Mouse (Mus musculus) thymus, postnatal 36 days (tissue): ENCODE measurements around the gene 1810043G02Rik.
"Not testable (repeated sequence)": the region's sequence is repeated elsewhere in the genome, so short reads cannot be mapped to it uniquely, and the experiment has no call there.

Experiments used
- DNase-seq, 2 experiments: peaks; one replicate each; pipeline ENCODE4 v3.0.0; 2022; ENCODE audit warnings: mixed read lengths in 2 of 2

The 1810043G02Rik gene

DNA sequence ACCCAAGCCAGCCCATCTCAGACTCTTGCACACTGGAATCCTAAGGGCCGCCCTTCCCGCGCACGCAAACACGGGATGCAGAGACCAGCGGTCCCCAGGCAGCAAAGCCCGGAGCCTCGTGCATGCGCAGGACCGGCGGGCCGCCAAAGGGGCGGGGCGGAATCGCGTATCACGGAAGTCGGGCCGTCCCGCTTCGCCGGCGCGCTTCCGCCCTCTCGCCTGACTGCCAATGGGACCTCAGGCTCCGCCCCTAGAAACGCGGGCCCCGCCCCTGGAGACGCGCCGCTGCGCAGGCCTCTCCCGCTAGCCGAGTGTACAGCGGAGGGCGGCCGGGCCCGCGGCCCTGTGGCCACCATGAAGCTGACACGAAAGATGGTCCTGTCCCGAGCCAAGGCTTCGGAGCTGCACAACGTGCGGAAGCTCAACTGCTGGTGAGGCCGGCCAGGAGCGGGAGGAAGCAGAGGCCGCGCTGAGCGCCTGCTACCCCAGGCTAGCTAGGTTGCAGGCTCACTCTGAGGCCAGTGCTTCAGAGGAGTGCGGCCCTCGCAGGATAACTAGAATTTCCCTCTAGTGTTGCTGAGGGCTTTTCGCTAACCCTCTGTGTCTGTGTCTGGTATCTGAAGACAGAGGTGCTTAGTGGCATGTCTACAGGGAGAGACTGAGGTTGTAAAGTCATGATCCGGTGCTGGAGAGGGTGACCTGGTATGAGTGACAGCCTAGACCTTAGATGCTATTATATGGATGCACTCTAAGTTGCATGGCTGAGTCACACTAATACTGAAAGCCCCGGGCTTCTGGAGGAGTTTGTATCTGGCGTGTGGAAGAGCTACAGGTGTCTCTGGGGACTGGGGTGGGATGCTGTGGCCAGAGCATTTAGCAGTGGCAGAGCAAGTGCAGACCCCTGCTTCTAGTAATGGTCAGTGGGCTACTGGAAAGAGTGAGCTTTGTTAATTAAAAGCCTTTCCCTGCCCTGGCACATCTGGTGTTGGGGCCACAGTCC is at the start of gene 1810043G02Rik:
Gene 1810043G02Rik, plus strand, starts transcription at position 174 of the 1,000 bp plus-strand sequence.
- peak; percentile 99 to 100 for DNase-seq

DNA sequence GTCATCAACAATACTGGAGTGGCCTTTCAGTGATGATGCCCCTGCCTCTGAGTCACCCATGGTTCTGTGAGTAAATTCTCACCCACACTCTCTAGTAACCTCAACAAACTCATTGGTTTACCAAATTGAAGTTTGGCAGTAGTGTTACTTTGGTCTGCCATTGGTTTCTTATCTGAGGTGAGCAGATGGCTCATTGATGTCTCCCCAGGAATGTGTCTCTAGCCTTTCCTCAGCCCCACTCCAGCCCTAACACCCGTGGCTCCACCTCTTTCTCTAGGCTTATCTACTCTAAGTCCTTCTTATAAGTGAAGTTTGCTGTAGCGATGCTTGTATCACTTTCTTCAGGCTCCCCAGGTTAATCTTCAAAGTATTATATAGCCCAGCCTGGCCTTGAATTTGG is 38.6 kb upstream of the 1810043G02Rik start:
- no peak for DNase-seq

GRCm38 (mm10) chr10:77950468-77950867 is 27.9 kb upstream of the 1810043G02Rik start:
- DNase-seq, result not testable (repeated sequence)

GRCm38 (mm10) chr10:77962725-77963124 is 15.6 kb upstream of the 1810043G02Rik start:
- DNase-seq, result no peak

- no peak for DNase-seq
Observed at GRCm38 (mm10) chr10:77963971-77964370, 14.4 kb upstream of the 1810043G02Rik start.

DNA sequence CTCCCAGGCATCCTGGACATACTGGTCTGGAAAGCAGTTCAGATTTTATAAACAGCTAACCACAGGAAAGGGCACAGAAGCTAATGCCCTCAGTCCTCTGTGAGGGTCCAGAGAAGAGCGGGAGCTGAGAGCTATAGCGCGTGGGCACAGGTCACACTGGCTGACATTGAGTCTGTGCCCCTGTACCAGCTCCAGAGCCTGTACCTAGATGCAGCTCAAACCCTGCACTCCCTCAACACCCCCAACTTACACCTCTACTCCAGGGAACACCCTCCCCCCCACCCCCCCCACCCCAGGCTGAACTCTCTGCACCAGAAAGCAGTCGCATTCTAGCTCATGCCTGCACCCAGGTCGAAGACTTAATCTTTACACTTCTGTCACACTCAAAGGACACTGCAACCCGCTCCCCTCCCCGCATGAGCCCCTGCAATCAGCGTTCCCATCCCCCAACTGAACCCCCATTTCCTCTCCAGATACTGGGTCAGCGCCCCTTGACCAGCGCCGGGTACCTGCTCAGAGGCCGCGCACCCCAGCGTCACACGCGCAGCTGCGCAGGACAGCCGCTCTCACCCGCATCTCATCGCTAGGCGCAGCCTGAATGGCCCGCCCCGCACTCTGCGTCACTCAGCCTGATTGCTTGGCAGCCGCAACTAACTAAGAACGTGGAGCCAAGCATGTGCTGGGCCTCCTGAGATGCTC is 8.9 kb upstream of the 1810043G02Rik start:
- no peak for DNase-seq

DNA sequence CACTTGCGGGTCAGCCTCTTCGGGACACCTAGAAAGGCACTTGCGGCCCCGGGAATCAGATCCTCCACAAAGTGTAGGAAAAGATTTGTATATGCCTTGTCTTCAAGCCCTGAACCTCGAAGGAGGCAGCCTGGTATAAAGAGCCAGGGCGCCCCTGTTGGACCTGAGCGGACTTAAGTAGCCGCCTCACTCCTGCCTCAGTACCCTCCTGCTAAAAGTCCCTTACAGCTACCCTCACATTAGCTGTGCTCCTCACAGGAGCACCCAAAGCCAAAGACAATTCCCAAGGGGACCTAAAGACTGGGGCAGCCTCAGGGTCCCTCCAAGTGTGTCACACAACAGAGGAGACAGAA is 8.4 kb upstream of the 1810043G02Rik start:
- no peak for DNase-seq

GRCm38 (mm10) chr10:77970481-77970880 is 7.8 kb upstream of the 1810043G02Rik start, which contains the start of gene Trpm2:
Gene Trpm2 (minus strand): TSS chr10:77970563.
- no peak for DNase-seq

DNA sequence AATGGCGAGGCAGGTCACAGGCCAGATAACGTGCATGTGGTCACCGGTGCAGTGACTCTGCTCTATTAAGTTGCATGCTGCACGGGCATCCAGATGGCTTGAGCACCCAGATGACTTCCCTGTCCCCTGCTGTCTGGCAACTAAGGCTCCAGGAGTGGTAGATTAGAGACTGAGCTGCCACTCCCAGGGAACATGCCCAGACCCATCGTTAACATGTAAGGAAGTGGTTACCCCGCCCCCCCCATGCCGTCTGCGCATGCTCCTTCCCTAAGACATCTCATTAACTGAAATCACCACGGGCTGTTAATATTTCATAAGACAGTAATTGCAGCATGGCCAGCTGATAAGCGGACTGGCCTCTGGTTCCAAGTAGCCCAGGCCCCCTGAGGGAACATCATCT is 7.1 kb upstream of the 1810043G02Rik start:
- DNase-seq, result no peak

DNA sequence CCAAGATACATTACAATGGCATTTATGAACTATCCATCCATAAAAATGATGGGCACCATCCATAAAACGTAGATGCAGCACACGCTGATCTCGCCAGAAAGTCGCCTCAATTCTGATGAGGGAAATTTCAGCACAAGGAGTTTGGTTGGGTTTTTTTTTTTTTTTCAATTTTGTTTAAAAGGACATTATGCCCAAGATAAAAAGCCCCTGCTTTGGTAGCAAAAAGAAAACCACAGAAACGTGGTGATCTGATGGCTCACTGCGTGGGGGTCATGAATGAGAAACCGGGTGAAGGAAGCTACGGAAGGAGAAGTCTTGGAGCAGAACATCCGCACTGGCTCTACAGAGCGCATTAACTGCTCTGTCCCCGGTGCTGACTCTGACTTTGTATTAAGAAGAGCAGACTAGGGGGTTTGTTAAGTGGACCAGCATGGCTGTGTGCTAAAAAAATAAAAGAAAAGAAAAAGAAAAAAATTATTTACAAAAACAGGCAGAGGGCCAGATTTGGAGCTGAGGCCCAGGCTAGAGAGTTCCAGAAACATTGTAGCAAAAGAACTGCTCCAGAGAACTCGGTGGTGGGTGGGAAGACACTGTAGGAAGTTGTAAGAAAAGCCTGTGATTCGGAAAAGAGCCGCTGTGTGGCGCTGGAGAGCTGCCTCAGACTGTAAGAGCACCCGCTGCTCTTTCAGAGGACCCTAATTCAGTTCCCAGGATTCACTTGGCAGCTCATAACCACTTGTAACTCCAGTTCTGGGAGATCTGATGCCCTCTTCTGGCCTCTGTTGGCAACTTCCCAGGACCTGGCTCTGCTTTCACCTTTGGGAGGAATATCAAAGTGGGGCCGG is 6.4 kb upstream of the 1810043G02Rik start:
- peak; percentile 40 to 43 for DNase-seq

GRCm38 (mm10) chr10:77974323-77974722 is 4.0 kb upstream of the 1810043G02Rik start:
- no peak for DNase-seq

DNA sequence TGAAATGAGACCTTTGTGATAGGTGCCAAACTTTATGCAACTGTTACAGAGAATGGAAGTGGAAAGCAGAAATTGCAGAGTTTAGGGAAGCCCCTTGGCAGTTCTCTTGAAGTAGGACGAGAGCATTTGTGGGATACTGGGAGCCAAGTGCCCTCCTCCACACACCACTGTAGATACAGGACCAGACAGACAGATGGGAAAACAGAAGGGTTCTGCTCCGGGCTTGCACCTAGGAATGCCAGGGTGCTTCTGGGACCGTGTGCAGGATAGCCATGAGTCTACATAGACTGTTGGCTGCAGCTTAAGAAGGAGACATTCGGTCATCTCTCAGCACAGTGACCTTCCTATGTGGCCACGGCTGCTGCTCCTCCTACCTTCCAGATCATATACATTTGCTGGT is 3.5 kb upstream of the 1810043G02Rik start:
- no peak for DNase-seq

GRCm38 (mm10) chr10:77975653-77976052 is 2.7 kb upstream of the 1810043G02Rik start:
- no peak for DNase-seq

DNA sequence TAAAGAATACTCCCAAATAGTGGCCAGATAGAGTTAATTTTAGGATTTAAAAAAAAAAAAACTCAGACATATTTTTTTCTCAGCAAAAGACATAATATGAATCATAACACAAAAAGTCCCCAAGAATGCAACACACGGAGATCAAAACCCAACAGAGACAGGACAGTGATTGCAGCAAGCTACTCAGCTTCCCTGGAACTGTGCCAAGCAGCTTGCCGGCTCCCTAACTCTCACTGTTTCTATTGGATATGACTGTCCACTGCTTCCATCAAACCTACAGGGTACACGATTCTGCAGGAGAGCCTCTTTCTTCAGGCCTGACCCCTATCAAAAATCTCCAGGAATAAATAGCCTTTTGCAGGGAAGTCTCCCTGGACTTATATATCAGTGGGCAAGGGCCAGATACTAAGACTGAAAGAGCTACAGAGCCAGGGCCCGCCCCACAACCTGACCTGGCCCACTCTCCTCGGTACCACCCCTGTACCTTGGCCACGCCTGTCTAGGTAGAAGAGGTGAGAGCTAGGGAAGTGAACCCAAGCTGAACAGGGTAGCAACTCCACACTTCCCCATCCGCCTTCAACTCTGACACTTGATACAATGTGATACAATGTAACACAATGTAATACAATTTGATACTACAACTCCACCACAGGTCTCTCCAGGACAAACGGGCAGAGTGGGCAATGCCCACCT is 1.7 kb upstream of the 1810043G02Rik start:
- no peak for DNase-seq

DNA sequence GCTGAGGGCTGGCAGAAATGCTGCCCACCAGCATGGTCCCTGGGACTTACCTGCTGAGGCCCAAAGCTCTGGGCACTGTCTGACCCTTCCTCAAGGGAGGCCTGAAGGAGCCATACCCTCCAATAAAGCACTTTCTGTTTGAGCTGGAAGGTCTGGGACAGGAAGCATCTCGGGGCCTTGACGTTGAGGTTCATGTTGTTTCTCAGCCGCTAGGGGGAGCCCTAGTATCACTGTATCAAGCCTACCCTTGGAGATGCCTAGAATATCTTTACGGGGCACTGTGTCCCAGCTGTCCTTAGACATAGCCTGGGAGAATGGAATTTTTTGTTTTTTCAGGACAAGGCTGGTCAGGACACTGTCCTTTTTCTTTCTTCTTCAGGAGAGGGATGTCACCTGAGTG is 6.3 kb downstream of the 1810043G02Rik start:
- DNase-seq, result peak; percentile 55 to 58

GRCm38 (mm10) chr10:77985775-77986174 is 7.5 kb downstream of the 1810043G02Rik start:
- DNase-seq, result no peak

- DNase-seq, result no peak
Observed at GRCm38 (mm10) chr10:77995639-77996038, 17.3 kb downstream of the 1810043G02Rik start.

- DNase-seq, result no peak
Observed at GRCm38 (mm10) chr10:78000200-78000599, 21.9 kb downstream of the 1810043G02Rik start.

GRCm38 (mm10) chr10:78001796-78002195 is 23.5 kb downstream of the 1810043G02Rik start:
- DNase-seq, result no peak

DNA sequence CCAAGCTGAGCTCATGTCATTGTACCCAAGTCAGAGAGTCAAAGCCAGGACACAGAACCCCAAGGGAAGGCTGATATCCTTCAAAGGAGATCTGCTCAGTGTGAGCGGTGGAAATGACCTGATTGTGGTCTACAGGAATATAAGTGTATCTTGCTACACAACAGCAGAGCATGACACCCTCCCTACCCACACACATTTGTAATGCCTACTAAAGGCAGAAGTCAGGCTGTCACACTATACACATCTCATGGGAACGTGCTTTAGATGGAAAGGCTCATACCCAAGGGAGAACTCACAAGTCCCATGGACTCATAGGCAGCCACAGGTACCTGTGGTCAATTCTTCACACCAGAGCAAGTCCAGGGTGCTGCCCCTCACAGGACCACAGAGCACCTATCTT is 24.0 kb downstream of the 1810043G02Rik start:
- no peak for DNase-seq

DNA sequence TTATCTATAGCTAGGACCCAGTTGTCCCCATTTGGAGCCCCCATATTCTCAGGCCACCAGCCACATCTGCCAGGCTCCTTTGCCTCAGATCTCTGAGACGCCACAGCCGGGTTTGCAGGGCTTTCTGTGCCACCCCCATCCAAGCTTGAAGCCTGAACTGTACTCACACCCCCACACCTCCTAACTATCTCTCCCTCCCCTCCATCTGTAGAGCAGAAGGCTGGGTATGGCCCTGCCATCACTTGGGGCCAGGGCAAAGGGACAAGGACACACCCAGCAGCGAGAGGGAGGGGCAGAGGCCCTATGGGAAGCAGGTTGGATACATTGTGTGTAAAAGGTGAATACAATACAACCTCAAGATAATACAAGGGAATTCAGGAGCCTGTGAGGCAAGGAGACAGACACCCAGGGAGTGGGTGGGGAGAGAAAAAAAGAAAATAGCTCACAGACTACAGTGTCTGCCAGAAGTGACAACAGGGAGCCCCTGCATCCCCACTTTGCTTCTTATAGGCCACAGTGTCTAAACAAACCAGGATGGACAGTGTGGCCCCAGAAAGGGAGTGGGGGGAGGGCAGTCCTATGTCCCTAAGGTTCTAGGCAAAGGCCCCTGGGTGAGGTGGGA is 26.3 kb downstream of the 1810043G02Rik start:
- DNase-seq, result no peak
